Mouse (Mus musculus) kidney, embryonic 15.5 days (tissue): Measurements from ENCODE around the gene Rbpms2. TPM values are rescaled to one million over a fixed set of nuclear protein-coding genes. Genes with fewer than 3 reads are reported as not detected.
"Not testable (repeated sequence)": the region's sequence is repeated elsewhere in the genome, so short reads cannot be mapped to it uniquely, and the experiment has no call there.

Experiments used
- ATAC-seq: fragments of 200-750 bp; cut with Nextera tagmentation; replicated peaks from 2 replicates; pipeline ENCODE4 v1.8.0; 2017; ENCODE audit warnings: moderate TSS enrichment; ENCODE audit not compliant: low FRiP score
- H3K27ac ChIP-seq: fragments of 300-500 bp; sonication (generic); 2 replicates; pipeline ENCODE4 v1.5.1; 2015; ENCODE audit warnings: mild to moderate bottlenecking, inconsistent platforms
- H3K27me3 ChIP-seq: fragments of 300-500 bp; sonication (generic); 2 replicates; pipeline ENCODE4 v1.6.1; 2015; ENCODE audit warnings: inconsistent platforms
- H3K36me3 ChIP-seq: fragments of 300-500 bp; sonication (generic); 2 replicates; pipeline ENCODE4 v1.6.1; 2015; ENCODE audit warnings: inconsistent platforms
- H3K4me1 ChIP-seq: fragments of 300-500 bp; sonication (generic); 2 replicates; pipeline ENCODE4 v1.6.1; 2015; ENCODE audit warnings: inconsistent platforms
- H3K4me2 ChIP-seq: fragments of 300-500 bp; sonication (generic); 2 replicates; pipeline ENCODE4 v1.6.1; 2015; ENCODE audit warnings: moderate library complexity, mild to moderate bottlenecking, inconsistent platforms
- H3K4me3 ChIP-seq: fragments of 300-500 bp; sonication (generic); replicated peaks from 2 replicates; pipeline ENCODE4 v1.5.1; 2015; ENCODE audit warnings: mild to moderate bottlenecking, inconsistent platforms
- H3K9ac ChIP-seq: fragments of 300-500 bp; sonication (generic); 2 replicates; pipeline ENCODE4 v1.6.1; 2015; ENCODE audit warnings: mild to moderate bottlenecking, inconsistent platforms
- H3K9me3 ChIP-seq: fragments of 300-500 bp; sonication (generic); replicated peaks from 2 replicates; pipeline ENCODE4 v1.6.1; 2016; ENCODE audit warnings: inconsistent platforms
- WGBS: fragments of 180-500 bp; shearing (Covaris S2); methylation state at CpG from one replicate; pipeline ENCODE4 v1.1.7; 2015; ENCODE audit warnings: mixed read lengths; 5-methylcytosine and 5-hydroxymethylcytosine counted together
- polyA plus RNA-seq: library from polyadenylated mRNA; unstranded; fragments of >200 nt; fragmentation: Nextera tagmentation; extraction: Ambion mirVana; gene quantifications from 2 replicates; pipeline ENCODE4 v1.2.1, GENCODE M21; 2015

The Rbpms2 gene
- polyA plus RNA-seq, 1 experiment from 2014 or later, result 30.3 TPM

GRCm38 (mm10) chr9:65645984-65646383 is 16.5 kb downstream of the Rbpms2 start:
- no peaks in the 10 kb centered on the region for H3K27me3 ChIP-seq
- peak overlapping the region; percentile 70 for H3K27ac ChIP-seq
- no peak overlapping the region for H3K4me3 ChIP-seq
- no peaks in the 10 kb centered on the region for H3K36me3 ChIP-seq
- ATAC-seq, result no peak; the same call in 1 of the 2 replicates
- peaks cover 46% of the 10 kb centered on the region for H3K4me1 ChIP-seq
- H3K9ac ChIP-seq, result no peak overlapping the region
- no peak overlapping the region for H3K4me2 ChIP-seq
- H3K9me3 ChIP-seq, result no peaks in the 10 kb centered on the region
- 24% methylated on average over 3 of the region's 3 CpGs for WGBS

- ATAC-seq, result no peak
Observed at GRCm38 (mm10) chr9:65646782-65647181, 17.3 kb downstream of the Rbpms2 start.

GRCm38 (mm10) chr9:65648730-65649129 is 19.3 kb downstream of the Rbpms2 start:
- Histone ChIP-seq H3K4me2 (no peak overlapping the region), H3K4me3 (no peak overlapping the region), H3K27me3 (no peaks in the 10 kb centered on the region), H3K9ac (no peak overlapping the region), H3K27ac (no peak overlapping the region), H3K4me1 (peaks cover 34% of the 10 kb centered on the region), H3K36me3 (no peaks in the 10 kb centered on the region), H3K9me3 (no peaks in the 10 kb centered on the region)
- 90% methylated on average over 13 of the region's 13 CpGs for WGBS
- no peak for ATAC-seq

More at GRCm38 (mm10) chr9:65646782-65647181, 17.3 kb downstream of the Rbpms2 start:
- no peaks in the 10 kb centered on the region for H3K27me3 ChIP-seq
- H3K9me3 ChIP-seq, result no peaks in the 10 kb centered on the region
- no peak overlapping the region for H3K9ac ChIP-seq
- H3K4me1 ChIP-seq, result peaks cover 42% of the 10 kb centered on the region
- WGBS, result 87% methylated on average over 2 of the region's 2 CpGs
- H3K4me3 ChIP-seq, result no peak overlapping the region
- no peak overlapping the region for H3K27ac ChIP-seq
- no peaks in the 10 kb centered on the region for H3K36me3 ChIP-seq
- H3K4me2 ChIP-seq, result no peak overlapping the region

GRCm38 (mm10) chr9:65649997-65650396 is 20.5 kb downstream of the Rbpms2 start:
- ATAC-seq, result no peak
- H3K27ac ChIP-seq, result peak overlapping the region; percentile 77
- no peak overlapping the region for H3K4me2 ChIP-seq
- 19% methylated on average over 1 of the region's 1 CpGs for WGBS
- no peak overlapping the region for H3K9ac ChIP-seq
- H3K4me1 ChIP-seq, result peaks cover 33% of the 10 kb centered on the region
- H3K9me3 ChIP-seq, result no peaks in the 10 kb centered on the region
- H3K4me3 ChIP-seq, result no peak overlapping the region
- H3K36me3 ChIP-seq, result no peaks in the 10 kb centered on the region
- no peaks in the 10 kb centered on the region for H3K27me3 ChIP-seq

- not testable (repeated sequence) for H3K9ac ChIP-seq, H3K4me2 ChIP-seq, H3K27me3 ChIP-seq, H3K4me3 ChIP-seq, H3K27ac ChIP-seq, H3K9me3 ChIP-seq, ATAC-seq, H3K36me3 ChIP-seq
- 87% methylated on average over 1 of the region's 1 CpGs for WGBS
- peaks cover 19% of the 10 kb centered on the region for H3K4me1 ChIP-seq
Observed at GRCm38 (mm10) chr9:65651957-65652356, 22.5 kb downstream of the Rbpms2 start.

GRCm38 (mm10) chr9:65653741-65654140 is 24.3 kb downstream of the Rbpms2 start:
- no peak for ATAC-seq
- Histone ChIP-seq H3K4me3 (no peak overlapping the region), H3K9me3 (no peaks in the 10 kb centered on the region), H3K4me2 (no peak overlapping the region), H3K36me3 (no peaks in the 10 kb centered on the region), H3K27ac (no peak overlapping the region), H3K4me1 (peaks cover 19% of the 10 kb centered on the region), H3K27me3 (no peaks in the 10 kb centered on the region), H3K9ac (no peak overlapping the region)
- WGBS, result 82% methylated on average over 4 of the region's 4 CpGs

GRCm38 (mm10) chr9:65654700-65655237 is 25.3 kb downstream of the Rbpms2 start:
- Histone ChIP-seq H3K27ac (no peak overlapping the region), H3K4me1 (peaks cover 15% of the 10 kb centered on the region), H3K9ac (no peak overlapping the region), H3K9me3 (no peaks in the 10 kb centered on the region), H3K4me3 (no peak overlapping the region), H3K27me3 (no peaks in the 10 kb centered on the region), H3K36me3 (no peaks in the 10 kb centered on the region), H3K4me2 (no peak overlapping the region)
- no peak for ATAC-seq
- WGBS, result 78% methylated on average over 3 of the region's 3 CpGs

- H3K9ac ChIP-seq, result no peak overlapping the region
- no peak overlapping the region for H3K27ac ChIP-seq
- no peak for ATAC-seq
- H3K4me2 ChIP-seq, result no peak overlapping the region
- H3K9me3 ChIP-seq, result no peaks in the 10 kb centered on the region
- H3K4me3 ChIP-seq, result no peak overlapping the region
- H3K4me1 ChIP-seq, result peaks cover 7% of the 10 kb centered on the region
- no peaks in the 10 kb centered on the region for H3K36me3 ChIP-seq
- H3K27me3 ChIP-seq, result no peaks in the 10 kb centered on the region
- WGBS, result 72% methylated on average over 8 of the region's 8 CpGs
Observed at GRCm38 (mm10) chr9:65655540-65655939, 26.1 kb downstream of the Rbpms2 start.

- ATAC-seq, result no peak
- Histone ChIP-seq H3K9ac (no peak overlapping the region), H3K4me1 (peaks cover 10% of the 10 kb centered on the region; the same call in 1 of the 2 replicates), H3K4me2 (no peak overlapping the region), H3K27ac (no peak overlapping the region), H3K27me3 (no peaks in the 10 kb centered on the region), H3K9me3 (no peaks in the 10 kb centered on the region), H3K4me3 (no peak overlapping the region), H3K36me3 (no peaks in the 10 kb centered on the region)
- 89% methylated on average over 3 of the region's 3 CpGs for WGBS
Observed at GRCm38 (mm10) chr9:65657218-65657617, 27.8 kb downstream of the Rbpms2 start.

GRCm38 (mm10) chr9:65661029-65661428 is 31.6 kb downstream of the Rbpms2 start:
- no peak overlapping the region for H3K9ac ChIP-seq
- no peaks in the 10 kb centered on the region for H3K9me3 ChIP-seq
- no peak for ATAC-seq
- no peaks in the 10 kb centered on the region for H3K27me3 ChIP-seq
- WGBS, result 52% methylated on average over 5 of the region's 5 CpGs
- no peak overlapping the region for H3K4me3 ChIP-seq
- no peak overlapping the region for H3K4me2 ChIP-seq
- peaks cover 10% of the 10 kb centered on the region; the same call in 1 of the 2 replicates for H3K4me1 ChIP-seq
- H3K27ac ChIP-seq, result no peak overlapping the region
- no peaks in the 10 kb centered on the region for H3K36me3 ChIP-seq

- ATAC-seq, result no peak
- Histone ChIP-seq H3K36me3 (no peaks in the 10 kb centered on the region), H3K4me2 (no peak overlapping the region), H3K9ac (no peak overlapping the region), H3K9me3 (no peaks in the 10 kb centered on the region), H3K27ac (no peak overlapping the region), H3K4me3 (no peak overlapping the region), H3K4me1 (peaks cover 12% of the 10 kb centered on the region; the same call in 1 of the 2 replicates), H3K27me3 (no peaks in the 10 kb centered on the region)
- WGBS, result 50% methylated on average over 1 of the region's 1 CpGs
Observed at GRCm38 (mm10) chr9:65661493-65661892, 32.0 kb downstream of the Rbpms2 start.

- Histone ChIP-seq H3K4me2 (no peak overlapping the region), H3K27me3 (no peaks in the 10 kb centered on the region), H3K9me3 (no peaks in the 10 kb centered on the region), H3K9ac (no peak overlapping the region), H3K4me3 (no peak overlapping the region), H3K4me1 (peaks cover 12% of the 10 kb centered on the region; the same call in 1 of the 2 replicates), H3K27ac (no peak overlapping the region), H3K36me3 (no peaks in the 10 kb centered on the region)
- no peak for ATAC-seq
- 1% methylated on average over 3 of the region's 3 CpGs for WGBS
Observed at GRCm38 (mm10) chr9:65664163-65664562, 34.7 kb downstream of the Rbpms2 start.

- Histone ChIP-seq H3K4me3 (no peak overlapping the region), H3K4me1 (peaks cover 13% of the 10 kb centered on the region; the same call in 1 of the 2 replicates), H3K36me3 (no peaks in the 10 kb centered on the region), H3K9ac (no peak overlapping the region), H3K4me2 (no peak overlapping the region), H3K27me3 (no peaks in the 10 kb centered on the region), H3K9me3 (no peaks in the 10 kb centered on the region), H3K27ac (no peak overlapping the region)
- WGBS, result 21% methylated on average over 5 of the region's 5 CpGs
- ATAC-seq, result no peak
Observed at GRCm38 (mm10) chr9:65666042-65666441, 36.6 kb downstream of the Rbpms2 start.
